Mouse (Mus musculus) right cerebral cortex, postnatal 36 days (tissue): Measurements from ENCODE around the gene Mrpl52.

ENCODE experiments used
- DNase-seq, 2 experiments: peaks; one replicate each; pipeline ENCODE4 v3.0.0; 2022; ENCODE audit warnings: low spot score in 2 of 2, mixed read lengths in 1 of 2

Gene Mrpl52

DNA sequence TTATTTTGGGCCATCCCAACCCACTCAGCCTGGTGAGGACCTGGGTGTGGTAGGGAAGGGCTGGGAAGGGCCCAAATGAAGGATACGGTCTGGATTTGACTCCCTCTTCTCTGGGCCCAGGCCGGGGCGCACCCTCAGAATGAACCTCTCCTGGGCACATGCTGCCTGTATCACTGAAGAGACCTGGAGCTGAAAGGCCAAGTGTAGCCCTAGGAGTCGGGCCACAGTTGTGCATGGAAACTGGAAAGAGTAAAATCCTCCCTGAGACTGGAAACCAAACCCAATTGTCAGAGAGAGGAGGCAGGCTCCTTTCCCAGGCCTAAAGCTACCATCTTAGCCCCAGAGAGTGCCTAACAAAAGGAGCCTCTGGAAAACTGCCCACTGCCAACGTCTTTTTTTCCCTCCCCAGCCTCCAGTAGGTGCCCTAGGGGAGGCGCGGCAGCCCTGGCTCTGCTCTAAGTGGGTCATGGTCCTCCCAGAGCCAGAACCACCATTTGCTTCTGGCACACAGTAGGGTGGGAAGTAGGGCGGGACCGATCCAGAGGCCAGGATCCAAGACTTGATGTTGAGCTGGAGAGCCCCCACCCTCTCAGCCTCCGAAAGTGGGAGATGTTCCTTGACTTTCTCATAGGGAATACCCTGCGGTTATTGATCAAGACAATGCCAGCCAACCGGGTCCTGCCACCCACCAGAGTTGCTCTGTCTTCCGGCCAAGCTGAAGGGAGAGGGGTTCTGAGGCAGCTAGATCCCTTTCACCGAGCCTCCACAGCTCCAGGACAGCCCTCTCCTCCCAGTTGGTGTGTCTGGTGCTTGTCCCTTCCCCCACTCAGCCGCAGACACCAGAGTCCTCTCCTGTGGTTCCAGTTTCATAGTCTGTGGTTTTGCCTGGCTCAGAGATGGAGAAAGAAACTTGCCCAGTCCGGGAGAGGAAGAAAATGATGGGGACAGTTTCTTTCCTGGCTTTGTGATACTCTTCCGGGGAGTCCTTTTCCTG is 6.4 kb downstream of the Mrpl52 start:
- DNase-seq, result no peak

DNA sequence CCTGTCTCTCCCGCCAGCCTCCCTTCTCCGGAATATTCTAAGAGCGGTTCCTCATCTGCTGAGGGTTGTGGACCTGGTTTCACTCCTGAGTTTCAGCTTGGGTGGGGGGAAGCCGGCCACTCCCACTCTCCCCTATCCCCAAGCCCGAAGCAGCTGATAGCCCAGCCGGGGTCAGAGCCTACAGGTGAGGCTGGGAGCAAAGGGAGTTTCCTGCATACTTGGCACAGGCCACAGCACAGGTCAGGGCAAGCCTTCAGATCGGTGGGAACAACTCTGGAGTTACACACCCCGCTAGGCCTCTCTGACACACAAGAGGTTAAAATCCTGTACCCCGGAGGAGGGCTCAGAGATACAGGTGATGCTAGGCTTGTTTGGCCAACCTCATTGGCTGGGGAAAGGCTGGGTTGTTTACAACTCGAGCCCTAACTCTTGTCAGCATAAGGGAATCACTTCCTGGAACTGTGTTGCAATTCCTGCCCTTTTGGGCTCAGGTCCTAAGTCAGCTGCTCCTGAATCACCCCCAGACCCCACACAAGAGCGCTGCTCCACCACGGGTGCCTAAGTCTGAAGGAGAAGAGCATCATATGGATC is 7.3 kb downstream of the Mrpl52 start:
- no peak for DNase-seq

DNA sequence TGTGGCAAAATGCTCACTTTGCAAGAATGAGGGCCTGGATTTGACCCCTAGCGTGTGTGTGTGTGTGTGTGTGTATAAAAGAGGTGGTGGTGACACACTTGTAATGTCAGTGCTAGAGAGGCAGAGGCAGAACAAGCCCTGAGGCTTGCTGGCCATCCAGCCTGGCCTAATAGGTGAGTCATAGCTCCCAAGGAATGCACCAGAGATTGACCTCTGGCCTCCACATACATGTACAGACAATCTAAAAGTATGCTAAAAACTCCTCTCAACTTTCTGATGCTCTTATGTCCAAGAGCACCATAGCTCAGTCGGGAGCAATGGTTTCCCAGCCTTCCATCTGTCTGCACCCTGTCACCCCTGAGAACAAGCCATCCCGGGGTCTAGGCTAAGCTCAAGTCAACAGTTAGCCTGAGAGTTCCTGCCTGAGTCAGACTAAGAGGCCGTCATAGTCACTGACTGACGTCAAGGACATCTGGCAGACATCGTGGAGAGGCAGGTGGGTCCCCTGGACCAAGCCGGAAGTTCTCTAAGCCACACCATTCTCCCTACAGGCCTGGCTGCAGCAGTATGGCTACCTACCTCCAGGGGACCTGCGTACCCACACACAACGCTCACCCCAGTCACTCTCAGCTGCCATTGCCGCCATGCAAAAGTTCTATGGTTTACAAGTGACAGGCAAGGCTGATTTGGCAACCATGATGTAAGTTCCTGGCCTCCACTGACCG is 8.6 kb downstream of the Mrpl52 start:
- no peak for DNase-seq

DNA sequence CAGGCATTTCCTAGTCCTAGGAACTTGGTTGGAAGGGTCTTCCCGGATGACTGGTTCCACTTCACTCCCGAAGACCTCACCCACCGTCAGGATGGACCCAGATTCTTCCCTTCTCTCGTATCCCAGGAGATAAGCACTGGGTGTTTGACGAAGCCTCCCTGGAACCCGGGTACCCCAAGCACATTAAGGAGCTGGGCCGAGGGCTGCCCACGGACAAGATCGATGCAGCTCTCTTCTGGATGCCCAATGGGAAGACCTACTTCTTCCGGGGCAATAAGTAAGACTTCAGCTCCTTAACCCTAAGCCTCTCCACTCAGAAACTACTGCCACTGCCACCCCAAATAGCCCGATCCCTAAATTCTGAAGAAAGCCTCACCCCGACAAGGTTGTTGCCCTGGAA is 12.4 kb downstream of the Mrpl52 start:
- DNase-seq, result no peak

DNA sequence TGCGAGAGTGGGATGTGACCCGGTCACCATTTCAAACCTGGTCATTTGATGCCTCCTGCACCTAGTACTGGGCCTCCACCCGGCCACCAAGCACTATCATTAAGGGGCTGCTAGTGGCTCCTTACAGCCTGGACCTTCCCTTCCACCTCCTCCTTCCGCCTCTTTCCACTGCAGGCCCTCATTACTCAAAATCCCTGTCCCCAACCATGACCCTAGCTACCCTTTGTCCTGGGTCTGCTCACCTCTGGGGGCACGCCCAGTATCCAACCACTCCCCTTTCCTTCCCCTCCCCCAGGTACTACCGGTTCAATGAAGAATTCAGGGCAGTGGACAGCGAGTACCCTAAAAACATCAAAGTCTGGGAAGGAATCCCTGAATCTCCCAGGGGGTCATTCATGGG is 12.9 kb downstream of the Mrpl52 start:
- no peak for DNase-seq

DNA sequence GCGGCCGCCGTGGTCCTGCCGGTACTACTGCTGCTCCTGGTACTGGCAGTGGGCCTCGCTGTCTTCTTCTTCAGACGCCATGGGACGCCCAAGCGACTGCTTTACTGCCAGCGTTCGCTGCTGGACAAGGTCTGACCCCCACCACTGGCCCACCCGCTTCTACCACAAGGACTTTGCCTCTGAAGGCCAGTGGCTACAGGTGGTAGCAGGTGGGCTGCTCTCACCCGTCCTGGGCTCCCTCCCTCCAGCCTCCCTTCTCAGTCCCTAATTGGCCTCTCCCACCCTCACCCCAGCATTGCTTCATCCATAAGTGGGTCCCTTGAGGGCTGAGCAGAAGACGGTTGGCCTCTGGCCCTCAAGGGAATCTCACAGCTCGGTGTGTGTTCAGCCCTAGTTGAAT is 13.8 kb downstream of the Mrpl52 start:
- DNase-seq, result no peak

DNA sequence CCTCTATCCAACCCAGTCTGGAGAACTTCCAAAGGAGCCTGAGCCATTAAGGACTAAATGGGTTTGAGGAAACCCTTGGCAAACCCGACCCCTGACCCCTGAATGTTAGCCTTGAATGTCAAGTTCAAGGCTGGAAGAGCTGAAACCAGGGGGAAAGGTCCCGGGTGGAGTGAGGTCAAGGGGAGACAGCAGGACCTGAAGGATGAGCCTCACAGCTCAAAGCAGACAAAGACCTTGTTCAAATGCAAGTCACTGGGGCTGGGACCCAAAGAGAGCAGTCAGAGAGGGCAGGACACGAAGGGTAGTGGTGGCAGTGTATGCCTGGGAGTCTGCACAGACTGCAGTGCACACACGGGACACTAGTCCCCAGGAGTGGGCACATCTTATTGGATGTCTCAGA is 14.7 kb downstream of the Mrpl52 start:
- DNase-seq, result no peak

DNA sequence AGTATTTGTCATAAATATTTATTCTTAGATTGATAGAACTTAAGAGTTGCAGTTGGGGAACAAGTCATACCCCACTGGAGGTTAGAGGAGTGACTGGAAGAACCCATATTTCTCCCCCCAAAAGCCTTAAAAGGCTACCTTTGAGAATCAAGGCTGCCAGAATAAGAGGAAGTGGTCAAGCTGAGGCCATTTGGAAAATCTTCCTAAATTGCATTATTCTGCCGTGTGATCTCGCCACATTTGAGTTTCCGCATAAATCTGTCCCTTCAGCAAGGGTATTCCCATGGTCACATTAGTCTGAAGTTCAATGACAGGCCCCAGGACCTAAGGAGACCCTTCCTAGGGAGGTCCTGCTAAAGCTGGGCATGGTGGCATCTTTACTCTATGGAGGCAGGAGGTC is 15.8 kb downstream of the Mrpl52 start:
- DNase-seq, result no peak

DNA sequence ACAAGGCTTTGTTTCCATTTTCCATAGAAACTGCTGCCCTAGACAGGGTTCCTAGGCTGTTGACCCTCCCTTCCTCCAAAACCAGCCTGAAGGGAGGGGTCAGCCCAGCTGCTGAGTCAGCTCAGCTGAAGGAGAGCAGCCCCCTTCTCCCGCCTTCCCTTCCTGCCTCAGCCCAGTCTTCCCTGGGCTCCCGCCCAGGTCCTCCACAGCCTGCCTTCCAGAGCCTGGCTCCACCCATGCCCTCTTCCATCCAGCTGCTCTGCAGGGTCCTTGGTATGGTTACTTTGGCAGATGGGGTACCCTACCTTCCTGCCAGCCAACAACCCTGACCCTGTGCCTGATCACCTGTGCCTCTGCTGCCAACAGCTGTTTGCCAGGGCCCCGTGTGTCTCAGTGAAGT is 16.5 kb downstream of the Mrpl52 start:
- DNase-seq, result no peak

DNA sequence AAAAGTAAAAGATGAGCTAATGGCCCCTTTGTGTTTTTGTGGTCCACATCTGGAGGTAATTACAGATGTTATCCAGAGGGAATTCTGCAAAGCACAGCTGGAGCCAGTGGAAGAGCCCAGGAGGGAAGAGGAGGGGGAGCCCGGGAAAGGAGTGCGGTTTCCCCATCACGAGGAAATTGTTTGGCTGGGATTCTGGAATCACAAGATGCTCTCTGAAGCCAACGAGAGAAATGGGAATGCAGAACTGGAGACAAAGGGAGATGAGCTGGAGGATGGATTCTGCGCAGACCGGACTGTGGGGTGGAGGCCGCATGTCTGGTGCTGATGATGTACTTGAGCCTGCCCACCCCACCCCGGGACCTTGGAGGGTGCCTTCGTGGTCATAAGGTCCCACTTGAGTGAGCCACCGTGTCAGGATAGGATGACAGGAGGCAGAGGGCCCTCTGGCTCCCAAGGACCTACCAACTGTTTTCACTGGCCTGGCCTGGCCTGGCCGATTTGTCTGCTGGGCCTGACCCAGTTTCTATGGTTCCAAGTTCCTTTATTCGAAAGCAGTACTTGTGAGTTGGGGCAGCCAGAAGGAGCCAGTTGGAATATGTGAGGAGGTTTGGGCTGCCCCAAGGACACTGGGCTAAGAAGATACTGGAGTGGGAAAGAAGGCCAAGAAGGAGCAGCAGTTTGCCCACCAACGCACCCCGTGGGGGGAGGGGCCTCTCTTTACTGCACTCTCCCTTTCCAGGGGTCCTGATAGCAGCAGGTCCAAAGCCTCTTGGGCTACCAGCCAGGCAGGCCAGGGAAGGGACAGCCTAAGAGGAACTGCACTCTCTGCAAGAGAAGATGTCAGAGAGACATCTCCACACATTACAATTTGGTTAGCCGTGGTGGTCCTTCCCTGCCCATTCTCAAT is 17.3 kb downstream of the Mrpl52 start:
- no peak for DNase-seq

DNA sequence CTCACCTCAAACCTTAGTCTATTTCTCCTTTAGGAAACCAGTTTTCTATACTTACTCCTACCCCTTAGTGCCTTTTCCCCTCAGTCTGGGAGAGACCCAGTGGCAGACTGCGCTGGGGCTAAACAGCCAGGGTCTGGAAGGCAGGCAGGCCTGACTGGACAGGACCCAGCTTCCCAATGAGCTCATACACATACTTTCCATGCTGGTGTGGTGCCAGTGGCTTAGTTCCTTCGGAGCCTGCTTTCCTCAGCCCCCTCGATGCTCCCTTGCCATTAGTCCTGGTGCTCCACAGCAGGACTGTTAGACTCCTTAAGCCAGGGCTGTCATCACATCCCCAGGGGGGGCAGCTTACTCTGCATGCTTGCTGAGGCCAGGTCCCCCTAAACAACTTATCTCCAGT is 18.8 kb downstream of the Mrpl52 start:
- DNase-seq, result no peak

DNA sequence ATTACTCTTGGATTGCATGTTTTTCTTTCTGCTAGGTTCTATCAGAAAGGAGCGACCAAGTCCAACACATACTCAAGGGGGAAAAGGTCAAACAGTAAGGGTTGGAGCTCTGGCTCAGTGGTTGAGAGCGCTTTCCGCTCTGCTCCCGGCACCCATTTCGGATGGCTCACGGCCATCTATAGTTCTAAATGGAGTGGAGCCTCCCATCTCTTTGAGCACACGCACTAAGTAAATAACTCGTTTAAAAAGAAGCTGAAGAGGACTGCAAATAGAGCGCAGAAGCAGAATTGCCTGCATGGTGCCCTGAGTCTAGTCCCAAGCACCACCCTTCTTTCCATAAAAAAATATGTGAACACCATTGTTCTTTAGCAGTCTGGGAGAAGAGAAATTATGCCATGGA is 26.9 kb downstream of the Mrpl52 start:
- no peak for DNase-seq

DNA sequence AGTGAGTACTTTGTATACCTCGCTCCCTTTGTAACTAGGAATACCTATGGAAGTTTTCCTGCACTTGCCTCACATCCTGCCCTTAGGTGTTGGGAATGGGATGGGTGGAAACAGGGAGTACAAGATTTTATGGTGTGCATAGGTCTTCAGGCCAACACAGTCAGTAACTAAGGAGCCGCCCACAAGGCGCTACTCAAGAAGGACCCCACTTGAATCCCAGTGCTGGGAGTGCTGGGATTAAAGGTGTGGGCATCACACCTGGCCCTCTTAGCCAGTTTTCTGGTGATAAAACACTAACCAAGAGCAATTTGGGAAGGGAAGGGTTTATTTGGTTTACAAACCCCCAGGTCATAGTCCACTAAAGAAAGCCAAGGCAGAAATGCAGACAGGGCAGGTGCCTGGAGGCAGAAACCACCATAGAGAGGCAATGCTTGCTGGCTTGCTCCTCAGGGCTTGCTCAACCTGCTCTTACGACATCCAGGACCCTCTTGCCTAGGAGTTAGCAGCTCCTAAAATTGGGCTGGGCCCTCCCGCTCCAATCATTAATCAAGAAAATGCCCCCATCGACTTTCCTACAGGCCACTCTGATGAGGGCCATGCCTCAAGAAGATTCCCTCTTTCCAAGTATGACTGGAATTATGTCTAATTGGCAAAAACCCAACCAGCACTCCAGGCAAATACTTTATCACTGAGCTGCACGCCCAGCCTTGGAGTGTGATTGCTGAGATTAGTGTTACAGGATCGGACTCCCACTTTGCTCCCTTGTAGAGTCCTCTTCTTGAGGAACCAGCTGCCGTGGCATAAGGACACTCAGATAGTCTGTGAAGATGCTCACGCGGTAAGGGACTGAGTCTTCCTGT is 28.2 kb downstream of the Mrpl52 start:
- no peak for DNase-seq

DNA sequence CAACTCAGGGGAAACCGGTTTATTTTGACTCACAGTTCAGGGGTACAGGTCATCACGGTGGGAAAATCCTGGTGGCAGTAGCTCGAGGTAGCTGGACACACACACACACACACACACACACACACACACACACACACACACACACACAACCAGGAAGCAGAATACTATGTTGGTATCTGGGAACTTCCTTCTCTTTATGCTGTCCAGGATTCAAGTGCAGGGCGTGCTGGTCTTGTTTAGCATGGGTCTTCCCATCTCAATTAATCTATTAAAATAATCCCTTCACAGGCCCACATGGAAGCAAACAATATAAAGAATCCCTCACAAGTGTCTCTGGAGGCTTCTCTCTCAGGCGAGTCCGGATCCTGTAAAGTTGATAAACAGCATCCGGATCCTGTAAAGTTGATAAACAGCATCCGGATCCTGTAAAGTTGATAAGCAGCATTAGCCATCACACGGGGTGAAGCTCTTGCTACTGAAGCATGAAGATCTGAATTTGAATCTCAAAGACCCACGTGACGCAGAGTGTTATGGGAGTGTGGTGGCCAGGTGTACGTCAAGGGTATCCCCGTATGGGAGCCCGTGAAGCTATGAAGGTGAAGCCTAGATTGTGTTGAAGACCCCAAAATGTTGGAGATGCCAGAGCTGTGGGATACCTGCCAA is 31.3 kb downstream of the Mrpl52 start:
- DNase-seq, result no peak

DNA sequence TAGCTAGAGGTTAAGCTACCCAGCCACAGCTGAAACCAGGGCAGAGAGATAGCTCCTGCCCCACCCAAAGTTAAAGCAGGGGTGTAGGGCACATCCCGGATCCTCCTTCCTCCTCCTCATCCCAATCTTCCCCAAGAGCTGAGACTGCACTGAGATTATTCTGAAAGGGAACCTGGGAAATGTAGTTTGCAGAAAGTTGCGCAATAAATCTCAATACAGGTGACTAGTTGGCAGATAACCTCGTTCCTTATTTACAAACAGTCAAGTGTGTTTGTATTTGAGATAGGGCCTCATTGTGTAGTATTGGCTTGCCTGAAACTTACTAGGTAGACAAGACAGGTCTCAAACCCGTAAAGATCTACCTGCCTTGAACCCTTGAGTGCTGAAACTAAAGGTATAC is 35.4 kb downstream of the Mrpl52 start:
- DNase-seq, result no peak

DNA sequence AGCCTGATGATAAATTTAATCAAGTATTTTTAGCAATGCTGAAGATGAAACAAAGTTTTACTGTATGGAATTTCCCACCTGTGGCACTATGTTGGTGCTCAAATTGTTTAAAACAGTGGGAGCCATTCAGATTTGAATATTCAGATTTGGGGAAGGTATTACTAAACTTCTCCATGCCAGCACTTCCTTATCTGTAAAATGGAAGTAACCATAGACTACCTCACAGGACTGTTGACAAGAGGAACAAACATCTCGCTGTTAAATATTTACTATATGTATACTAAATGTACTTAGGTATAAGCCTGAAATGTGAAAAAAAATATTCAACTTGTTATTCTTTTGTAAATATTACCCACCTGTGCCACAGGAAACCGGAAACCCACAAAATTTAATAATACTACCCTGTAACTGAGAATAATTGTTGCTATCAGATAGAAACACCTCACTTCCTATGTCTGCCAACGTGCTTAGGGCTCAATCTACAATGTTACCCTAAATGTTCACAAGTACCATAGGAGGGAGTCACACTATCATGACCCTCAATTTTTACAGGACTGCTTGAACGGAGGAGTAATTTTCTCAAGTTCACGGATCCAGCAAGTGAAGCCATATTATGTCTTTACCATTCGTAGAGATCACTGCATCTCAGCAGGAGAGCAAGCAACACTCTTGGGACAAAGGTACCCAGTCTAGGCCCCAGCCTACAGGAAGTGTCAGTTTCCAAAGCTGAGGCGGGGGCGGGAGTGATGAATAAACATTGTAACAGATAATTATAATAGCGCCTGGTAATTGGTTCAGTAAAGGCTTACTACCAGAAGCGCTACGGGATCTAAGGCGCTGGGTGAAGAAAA is 36.6 kb downstream of the Mrpl52 start:
- DNase-seq, result no peak

DNA sequence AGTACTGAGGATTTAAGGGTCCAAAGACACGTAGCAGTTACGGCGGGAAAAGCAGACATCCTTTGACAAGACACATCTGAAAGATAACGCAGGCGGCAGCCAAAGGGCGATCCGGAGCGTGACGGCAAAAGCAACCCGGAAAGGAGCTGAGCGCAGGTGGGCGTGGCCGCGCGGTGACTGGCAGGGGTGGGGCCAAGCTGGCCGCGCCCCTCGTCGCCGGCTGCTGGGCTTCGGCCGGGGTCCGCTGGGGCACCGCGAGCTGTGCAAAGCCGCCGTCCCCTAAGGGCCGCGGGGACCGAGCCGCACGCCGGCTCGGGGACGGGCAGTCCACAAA is 37.2 kb downstream of the Mrpl52 start, which contains the start of gene Lrp10:
Gene Lrp10 (plus strand): TSS at position 179 of the 334 bp plus-strand sequence.
- DNase-seq, result peak; percentile 65 to 70

DNA sequence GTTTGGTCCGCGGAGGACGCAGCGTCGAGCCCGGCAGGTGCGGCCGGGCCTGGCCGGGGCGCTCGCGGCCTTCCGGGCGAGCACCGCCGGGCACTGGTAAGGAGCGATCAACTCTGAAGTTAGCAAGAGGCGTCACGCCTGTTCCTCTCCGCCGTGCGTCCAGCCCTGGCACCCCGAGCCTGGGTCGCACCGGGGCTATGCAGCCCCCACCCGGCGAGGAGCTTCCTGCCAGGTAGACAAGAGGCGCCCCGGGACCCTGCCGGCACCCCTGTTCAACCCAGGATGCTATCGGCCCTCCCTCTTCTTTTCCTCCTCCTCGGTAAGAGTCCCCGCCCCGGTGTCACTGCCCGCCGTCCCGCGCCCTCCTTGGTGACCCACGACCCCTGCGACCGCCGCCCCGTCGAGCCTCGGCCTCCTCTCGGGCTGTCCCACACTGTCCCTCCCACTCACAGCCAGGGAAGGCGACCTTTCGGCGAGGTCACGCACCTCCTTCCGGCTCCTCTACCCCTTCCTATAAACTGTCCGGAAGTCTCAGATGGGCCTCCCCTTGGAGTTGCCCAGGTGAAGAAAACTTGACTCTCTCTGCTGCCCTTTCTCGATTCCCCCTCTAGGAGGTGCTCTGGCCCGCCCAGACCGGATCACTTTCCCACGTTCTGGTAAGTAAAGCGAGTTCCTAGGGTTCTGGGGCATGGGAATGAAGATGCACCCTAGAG is 37.7 kb downstream of the Mrpl52 start:
- no peak for DNase-seq

DNA sequence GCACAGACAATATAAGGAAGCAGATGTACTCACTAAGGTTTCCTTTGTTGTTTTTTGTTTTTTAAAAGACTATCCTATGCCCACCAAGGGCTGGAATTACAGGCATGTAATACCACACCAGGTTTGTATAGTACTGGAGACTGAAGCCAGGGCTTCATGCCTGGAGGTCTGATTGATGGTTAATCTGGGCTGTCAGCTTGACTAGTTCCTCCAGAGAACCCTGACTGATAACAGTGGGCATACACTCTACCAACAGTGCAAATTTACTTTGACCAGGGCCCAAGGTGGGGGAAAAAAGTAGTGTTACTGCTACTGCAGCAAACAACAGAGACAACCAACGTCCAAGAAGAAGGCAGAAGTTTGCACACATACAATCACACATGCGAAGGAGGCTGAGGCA is 44.8 kb downstream of the Mrpl52 start:
- DNase-seq, result no peak
